Mouse (Mus musculus) G1E-ER4 (cell line): ENCODE results near the gene Ctnnbl1. TPM values are rescaled to one million over a fixed set of nuclear protein-coding genes. Genes with fewer than 3 reads are reported as not detected.

Experiments used
- GATA1 ChIP-seq: IDR thresholded peaks from one replicate; pipeline ENCODE4 v1.8.0; 2012; ENCODE audit warnings: low read length, inconsistent platforms
- polyA plus RNA-seq: library from polyadenylated mRNA; stranded (reverse); fragments of >175 nt; gene quantifications from 2 replicates; pipeline ENCODE4 v1.2.3, GENCODE M21; 2012

Ctnnbl1 gene
- polyA plus RNA-seq, 1 experiment = 8.3 TPM

DNA sequence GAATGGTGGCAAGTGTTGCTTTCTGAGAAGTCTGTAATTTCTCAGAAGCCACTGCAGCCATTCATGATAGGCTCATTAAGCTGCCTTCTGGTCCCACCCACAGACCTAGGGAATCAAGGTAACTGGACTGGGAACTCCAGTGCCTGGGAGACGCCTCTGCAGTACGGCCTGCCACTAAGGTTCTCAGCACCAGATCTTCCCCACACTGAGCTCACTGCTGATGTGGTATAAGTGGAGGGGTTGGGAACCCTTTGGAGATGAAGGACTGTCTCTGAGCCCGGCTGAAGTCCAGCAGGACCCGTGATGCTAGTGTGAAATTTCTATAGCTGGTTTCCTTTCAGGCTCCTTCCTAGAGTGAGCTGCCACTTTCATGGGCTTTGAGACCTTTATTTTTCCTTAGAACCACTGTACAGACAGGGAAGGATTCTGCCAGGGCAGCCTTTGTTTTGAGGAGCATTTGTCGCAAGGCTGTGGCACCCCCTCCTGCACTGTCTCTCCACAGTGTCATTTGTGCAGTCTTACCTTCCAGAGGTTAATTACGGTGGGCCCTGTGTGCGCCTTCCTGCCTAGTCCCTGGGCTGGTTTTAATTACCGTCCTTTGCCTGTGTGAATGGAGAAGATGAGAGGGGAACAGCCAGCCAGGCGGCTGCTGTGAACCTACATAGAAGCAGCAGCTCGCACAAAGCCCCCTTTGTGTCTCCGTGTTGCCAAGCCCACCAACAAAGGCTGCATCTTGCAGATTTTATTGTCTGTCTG is 63.7 kb downstream of the Ctnnbl1 start:
- no peak for TF ChIP-seq GATA1

DNA sequence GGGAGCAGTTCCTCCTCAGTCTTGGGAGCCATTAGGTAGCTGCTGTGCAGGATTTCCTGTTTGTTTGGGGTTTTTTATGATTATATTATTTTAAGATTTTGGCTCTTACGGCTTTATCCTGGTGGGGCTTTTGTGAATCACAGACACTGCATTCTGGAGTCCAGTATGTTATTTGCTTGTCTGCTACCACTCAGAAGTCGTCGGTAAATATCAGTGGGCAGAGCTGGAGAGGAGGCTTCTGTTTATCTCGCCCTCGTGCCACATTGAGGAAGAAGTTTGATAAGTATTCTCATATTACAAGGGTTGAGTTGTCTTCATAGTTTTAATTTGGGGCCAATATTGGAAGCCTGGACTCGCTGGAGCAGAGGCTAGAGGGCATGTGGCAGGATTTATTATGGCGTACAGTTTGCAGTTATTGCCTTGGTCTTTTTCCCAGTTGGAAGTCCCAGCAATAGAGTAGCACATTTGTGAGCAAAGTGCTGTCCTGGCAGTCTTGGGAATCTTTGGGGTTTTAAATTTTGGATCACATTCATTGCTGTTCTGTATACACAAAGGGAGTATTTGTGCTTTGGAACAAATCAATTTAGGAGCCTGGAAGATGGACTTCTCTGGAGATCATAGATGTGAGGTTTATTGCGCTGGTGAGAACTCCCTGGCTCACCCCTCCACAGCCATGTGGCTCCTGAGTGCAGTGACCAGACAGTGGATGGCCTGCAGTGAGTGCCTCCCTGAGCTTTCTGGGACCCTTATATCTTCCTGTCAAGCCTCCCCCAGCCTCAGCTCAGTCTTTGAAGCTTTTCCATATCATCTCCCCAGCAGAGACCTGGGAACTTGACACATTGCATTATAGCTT is 64.5 kb downstream of the Ctnnbl1 start:
- no peak for TF ChIP-seq GATA1

DNA sequence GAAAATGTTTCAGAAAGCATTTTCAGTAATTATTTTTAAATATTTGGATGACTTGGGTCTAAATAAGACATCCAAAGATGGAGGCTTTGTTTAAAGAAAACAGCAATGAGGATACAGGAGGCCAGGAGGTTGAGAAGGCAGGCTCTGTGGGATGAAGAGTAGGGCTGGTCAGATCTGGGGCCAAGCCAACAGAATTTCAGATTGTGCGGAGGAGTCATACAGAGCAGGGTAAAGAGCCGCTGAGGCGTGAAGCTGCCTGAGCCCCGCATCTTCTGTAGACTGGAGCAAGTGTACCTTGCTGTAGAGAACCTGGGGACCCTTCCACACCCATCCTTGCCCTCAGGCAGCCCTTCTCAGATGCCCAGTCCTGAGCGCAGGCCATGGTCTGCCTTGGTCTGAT is 65.5 kb downstream of the Ctnnbl1 start:
- no peak for TF ChIP-seq GATA1

DNA sequence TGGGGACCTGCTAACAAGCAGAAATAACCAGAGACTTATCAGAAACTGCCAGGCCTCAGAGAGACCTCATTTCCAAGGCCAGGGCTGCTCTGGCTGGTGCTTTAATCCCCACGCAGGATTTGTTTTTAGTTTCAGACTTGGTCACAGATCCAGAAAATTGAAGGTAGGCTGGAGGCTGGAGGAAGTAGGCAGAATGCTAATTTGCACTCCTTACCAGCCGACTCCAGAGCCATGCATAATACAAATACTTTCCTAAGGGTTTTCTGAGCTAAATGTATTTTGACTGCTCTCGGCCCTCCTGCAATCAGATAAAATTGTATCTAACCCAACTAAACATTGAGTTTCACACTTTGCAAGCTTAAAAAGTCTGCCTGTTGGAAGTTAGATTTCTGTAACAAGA is 67.2 kb downstream of the Ctnnbl1 start:
- TF ChIP-seq GATA1 = no peak

DNA sequence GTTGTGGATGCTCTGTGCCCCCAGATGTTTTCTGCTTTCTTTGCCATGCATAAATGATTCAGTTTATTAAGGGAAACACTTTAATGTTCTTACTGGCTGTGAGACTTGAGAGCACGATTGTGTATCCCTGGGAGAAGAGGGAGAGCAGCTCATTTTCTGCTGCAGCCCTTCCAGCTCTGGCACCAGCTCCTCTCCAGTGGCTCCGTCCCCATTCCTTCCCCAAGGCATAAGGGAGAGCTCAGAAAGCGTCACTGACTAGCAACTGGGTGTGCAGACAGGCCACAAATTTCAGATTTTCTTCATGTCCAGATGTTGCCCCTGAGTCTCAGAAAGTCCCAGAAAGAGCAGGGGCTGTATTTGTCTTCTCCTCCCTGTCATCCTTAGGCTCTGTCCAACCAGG is 67.9 kb downstream of the Ctnnbl1 start:
- TF ChIP-seq GATA1 = no peak

DNA sequence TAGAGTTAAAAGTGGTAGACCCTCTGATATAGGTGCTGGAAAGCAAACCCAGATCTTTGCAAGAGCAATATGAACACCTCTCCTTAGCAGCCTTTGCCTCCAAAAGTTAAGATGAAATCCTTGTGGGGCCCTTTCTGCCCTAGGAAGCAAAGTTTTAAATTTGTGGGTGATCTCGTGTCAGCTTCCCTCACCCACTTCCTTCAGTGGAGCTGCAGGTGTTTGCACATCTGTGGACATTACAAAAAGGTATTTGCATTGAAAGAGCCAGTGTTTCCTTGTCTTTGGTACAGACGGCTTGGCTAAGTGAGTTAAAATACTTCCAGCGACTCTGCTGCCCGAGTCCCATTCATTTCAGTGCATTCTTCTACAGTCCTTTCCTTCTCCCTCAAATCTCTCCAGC is 69.9 kb downstream of the Ctnnbl1 start:
- TF ChIP-seq GATA1 = no peak

DNA sequence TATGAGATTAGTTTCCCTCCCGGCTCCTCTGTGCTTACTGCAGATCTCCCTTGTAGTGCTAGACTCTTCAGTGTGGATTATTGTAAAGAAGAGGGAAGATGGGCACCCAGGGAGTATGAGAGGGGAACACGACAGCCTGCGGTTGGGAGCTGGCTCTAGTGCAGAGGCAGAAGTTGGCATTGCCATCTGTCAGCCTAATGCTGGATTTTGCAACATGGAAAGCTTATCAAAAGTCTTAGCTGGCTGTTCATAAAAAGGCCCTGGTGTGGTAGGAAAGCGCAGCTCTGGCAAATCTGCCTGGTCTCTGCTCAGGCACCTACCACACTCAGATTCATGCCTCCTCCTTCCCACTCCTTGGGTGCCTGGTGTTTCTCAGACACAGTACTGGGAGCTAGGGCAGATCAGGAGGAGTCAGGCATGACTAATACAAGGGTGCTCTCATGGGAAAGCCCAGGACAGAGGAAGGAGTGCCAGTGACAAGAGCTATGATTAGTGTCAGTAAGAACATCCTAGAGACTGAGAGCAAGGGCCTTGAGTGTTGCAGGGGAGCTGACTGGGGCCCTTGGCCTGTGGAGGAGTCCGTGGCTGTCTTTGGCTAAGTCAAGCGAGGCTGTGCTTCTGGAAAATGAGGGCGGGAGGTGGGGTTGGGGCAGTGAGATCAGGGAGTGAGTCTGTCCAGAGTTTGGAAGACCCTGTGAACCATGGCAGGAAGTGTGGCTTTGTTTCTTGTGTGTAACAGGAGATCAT is 70.6 kb downstream of the Ctnnbl1 start:
- no peak for TF ChIP-seq GATA1

DNA sequence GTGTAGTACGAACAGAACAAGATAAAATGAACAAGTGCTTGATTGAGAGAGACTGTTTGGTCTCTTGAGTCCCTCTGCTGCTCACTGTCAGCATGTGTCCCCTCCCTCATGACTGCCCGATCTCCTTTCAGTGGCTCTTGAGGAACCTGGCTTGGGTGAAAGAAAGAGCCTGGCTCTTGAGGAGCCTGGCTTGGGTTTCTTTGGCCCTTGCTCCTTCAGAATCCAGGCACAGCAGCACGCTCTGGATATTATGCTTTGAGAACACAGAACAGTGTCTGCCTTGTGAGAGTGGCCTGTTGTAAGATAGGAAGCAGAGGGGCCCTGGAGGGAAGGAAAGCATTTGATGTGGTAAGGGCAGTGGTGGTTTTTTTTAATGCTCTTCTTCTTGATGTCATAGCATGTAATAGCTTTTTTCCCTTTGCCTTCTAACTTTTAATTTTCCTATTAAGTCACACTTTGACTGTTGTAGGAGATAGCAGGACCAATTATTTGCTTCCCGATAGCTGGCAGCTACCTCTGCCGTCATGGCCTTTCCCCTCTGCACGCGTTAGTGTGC is 71.2 kb downstream of the Ctnnbl1 start:
- no peak for TF ChIP-seq GATA1

DNA sequence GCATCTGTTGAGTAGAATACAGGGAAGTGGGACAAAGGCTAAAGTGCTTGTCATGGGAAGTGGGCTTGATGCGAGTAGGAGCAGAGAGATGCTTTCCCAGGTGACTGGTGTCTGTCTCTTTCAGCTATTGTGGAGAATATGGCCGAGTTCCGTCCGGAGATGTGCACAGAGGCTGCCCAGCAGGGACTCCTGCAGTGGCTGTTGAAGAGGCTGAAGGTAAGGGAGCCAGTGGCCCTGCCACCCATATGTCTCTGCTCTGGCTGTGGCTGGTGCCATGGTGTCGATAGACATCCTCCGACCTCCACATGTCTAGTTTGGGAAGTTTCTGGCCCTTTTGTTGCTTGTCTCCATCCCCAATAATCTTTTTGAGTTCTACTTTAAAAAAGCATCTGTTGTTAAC is 72.1 kb downstream of the Ctnnbl1 start:
- TF ChIP-seq GATA1 = no peak

DNA sequence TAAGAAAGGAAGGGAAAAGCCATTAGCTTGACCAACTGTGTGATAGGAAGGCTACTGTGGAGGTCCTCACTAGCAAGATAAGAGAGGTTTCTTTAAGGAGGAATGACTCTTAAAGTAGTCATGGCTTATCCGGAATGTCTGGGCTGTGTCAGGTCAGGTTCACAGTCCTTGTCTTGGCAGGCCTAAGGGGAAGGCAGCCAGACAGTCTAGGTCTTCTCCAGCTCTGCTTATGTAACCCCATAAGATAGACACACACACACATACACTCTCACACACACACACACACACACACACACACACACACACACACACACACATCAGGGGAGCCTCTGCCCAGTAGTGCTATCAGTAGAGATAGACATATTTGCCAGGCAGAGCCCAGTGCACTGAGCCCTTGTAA is 73.5 kb downstream of the Ctnnbl1 start:
- no peak for TF ChIP-seq GATA1

DNA sequence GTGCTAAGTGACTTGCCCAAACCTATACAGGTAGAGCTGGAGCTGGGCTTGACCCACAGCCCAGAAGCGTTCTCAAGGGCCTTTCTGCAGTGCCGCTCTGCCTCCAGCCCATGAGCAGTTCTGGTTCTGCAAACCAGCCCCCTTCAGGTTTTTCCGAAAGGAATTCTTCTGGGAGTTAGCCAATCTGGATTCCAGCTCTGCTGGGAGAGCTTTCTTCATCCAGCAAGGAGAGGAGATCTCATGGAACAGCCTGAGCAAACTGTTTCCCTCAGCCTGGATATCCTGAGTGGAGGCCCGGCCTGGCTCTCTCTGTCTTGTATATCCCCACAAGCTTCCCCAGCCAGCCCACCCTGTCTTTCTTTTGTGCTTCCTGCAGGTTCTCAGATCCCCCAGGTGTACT is 75.9 kb downstream of the Ctnnbl1 start:
- no peak for TF ChIP-seq GATA1

DNA sequence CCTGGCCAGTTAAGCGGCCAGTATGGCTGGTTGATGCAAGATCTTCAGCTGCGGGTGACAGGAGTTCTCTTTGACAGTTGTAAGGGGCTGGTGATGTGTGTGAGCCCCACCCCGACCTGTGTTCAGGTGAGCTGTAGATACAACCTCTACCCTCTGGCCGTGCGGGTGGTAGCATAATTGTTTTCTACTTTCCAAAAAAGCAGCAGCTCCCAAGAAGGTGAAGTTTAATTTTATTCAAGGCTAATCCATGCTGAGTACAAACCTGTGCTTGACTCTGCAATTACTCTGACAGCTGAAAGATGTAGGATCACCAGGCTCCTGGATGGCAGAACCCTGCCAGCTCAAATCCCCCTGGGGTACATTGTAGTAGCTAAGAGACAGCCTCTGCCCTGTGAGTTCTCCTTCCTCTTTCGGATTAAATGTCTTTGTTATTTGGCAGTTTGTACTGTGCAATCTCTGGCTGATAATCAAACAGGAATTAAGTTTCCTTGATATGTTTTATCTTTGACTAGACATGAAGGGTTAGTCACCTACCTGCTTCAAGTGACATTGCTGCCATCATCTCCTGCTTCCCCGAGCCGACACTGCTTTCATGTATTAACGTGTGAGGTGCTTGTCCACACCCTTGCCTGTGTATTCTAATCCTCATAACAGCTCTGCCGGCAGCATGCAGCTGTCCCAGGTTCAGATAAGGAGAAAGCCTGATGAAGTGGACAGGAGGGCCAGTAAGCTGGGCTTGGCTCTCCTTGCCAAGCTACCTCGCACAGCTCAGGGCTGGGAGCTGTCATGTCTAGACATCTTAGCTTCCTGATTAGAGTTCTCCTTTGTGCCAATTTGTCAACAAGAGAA is 77.1 kb downstream of the Ctnnbl1 start:
- no peak for TF ChIP-seq GATA1

DNA sequence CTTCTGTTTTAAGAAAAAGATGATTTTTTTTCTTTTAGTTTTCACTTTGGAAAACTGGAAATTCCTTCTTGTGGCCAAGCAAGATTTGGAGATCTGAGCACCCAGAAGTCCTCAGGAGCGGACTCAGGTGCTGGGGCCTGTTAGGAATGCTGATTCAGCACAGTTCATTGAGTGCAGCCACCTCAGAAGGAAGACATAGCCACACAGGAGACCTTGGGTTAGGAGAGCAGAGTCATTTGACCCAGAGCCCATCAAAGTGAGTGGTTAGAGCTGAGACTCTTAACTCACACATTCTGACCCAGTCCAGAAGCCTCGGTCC is 77.7 kb downstream of the Ctnnbl1 start:
- TF ChIP-seq GATA1 = no peak

DNA sequence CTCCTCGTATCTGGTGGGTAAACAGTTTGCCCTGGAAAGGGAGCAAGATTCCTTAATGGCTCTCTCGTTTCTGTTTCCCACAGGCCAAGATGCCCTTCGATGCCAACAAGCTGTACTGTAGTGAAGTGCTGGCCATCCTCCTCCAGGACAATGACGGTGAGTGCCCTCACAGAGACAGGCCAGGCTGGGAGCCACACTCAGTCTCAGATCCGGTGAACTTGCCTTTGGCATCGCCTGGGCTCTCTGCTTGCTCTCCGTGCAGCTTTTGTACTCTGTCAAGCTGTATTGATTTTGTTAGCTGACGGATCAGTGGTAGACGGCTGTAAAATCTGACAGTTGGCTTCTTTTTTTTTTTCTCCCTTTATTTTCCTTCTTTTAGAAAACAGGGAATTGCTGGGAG is 80.5 kb downstream of the Ctnnbl1 start:
- TF ChIP-seq GATA1 = no peak
